Mouse (Mus musculus): ENCODE measurements around the gene Vmn1r227. TPM values are rescaled to one million over a fixed set of nuclear protein-coding genes. Genes with fewer than 3 reads are reported as not detected.

Gene Vmn1r227
- polyA plus RNA-seq (2016; fragmentation: Nextera tagmentation; extraction: Ambion mirVana): not detected in 2 replicates

DNA sequence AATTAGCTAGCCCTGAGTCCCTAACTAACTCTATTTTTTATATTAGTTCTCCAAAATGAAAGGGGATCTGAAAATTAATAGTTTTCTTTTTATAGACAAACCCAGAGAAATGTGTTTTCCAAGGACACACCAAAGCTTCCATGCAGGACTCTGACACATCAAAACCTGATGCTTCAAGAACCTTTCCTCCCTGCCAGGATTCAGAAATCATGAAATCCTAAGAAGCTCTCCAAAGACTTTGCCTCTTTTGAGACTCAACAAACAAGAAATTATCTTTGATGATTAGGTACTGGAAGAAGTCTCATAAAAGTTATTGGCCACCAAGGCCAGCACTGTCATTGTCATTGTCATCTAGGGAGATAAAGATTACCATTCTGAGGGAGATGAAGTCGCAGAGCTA is at the start of gene Vmn1r227:
Gene Vmn1r227 (plus strand): TSS at position 301 of the 400 bp plus-strand sequence.
- Histone ChIP-seq H3K9ac (no peak within 1 kb of the TSS), H3K36me3 (no peaks in the 10 kb centered on the region), H3K27me3 (no peaks in the 10 kb centered on the region), H3K9me3 (no peaks in the 10 kb centered on the region), H3K4me2 (replicated peaks) (no peak within 1 kb of the TSS), H3K4me1 (no peaks in the 10 kb centered on the region), H3K27ac (no peak within 1 kb of the TSS), H3K4me3 (no peak within 1 kb of the TSS)
- ATAC-seq (ENCODE audit: insufficient number of reproducible peaks, insufficient read depth, low FRiP score, low TSS enrichment): no peak
- WGBS: 40% methylated on average over 1 of the region's 1 CpGs

DNA sequence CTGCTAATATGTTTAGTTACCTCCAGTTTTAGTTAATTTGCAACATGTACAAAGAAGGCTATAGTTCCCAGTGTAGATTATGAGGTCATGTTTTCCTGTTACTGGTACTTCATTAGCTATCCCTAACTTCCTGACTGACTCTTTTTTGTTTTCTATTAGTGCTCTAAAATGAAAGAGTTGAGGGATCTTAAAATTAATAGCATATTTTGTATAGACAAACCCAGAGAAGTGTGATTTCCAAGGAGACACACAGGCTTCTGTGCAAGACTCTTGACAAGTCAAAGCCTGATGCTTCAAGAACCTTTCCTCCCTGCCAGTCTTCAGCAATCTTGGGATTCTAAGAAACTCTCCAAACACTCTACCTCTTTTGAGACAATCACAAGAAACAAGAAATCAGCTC is 47.1 kb upstream of the Vmn1r227 start, which contains the start of gene Vmn1r226:
Gene Vmn1r226 (plus strand): TSS at position 301 of the 400 bp plus-strand sequence.
- Histone ChIP-seq H3K9ac (no peak within 1 kb of the TSS), H3K4me3 (no peak within 1 kb of the TSS)

DNA sequence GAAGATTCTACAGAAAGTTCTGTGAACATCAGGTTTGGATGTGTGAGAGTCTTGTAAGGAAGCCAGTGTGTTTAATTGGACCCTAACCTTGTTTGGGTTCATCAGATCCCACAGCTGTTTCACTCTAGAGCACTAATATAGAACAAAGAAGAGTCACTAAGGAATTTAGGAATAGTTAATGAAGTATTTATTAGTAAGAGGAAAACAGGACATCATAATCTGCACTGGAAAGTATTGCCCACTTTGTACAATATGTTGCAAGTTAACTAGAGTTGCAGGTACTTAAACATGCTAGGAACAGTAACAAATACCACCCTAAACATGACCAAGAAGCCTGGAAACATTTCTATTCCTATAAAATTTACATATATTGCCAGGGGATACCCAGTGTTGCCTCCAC is 56.4 kb downstream of the Vmn1r227 start, which contains the start of gene Vmn1r228:
Gene Vmn1r228 (minus strand): TSS at position 101 of the 400 bp plus-strand sequence.
- Histone ChIP-seq H3K9ac (no peak within 1 kb of the TSS), H3K9me3 (peaks cover 9% of the 10 kb centered on the region; the same call in 1 of the 2 replicates), H3K4me3 (no peak within 1 kb of the TSS)

More for the DNA sequence above, 47.1 kb upstream of the Vmn1r227 start, which contains the start of gene Vmn1r226:
- Histone ChIP-seq H3K4me2 (replicated peaks) (no peak within 1 kb of the TSS), H3K4me1 (no peaks in the 10 kb centered on the region), H3K36me3 (no peaks in the 10 kb centered on the region), H3K27me3 (no peaks in the 10 kb centered on the region), H3K9me3 (0 out of 2 replicates have a peak, but pooled peaks cover 11% of the 10 kb centered on the region), H3K27ac (no peak within 1 kb of the TSS)
- no peak for ATAC-seq (ENCODE audit: insufficient number of reproducible peaks, insufficient read depth, low FRiP score, low TSS enrichment)

More for the DNA sequence above, 56.4 kb downstream of the Vmn1r227 start, which contains the start of gene Vmn1r228:
- ATAC-seq (ENCODE audit: insufficient number of reproducible peaks, insufficient read depth, low FRiP score, low TSS enrichment): no peak
- Histone ChIP-seq H3K4me1 (no peaks in the 10 kb centered on the region), H3K27me3 (no peaks in the 10 kb centered on the region), H3K4me2 (replicated peaks) (no peak within 1 kb of the TSS), H3K36me3 (no peaks in the 10 kb centered on the region), H3K27ac (no peak within 1 kb of the TSS)

Other genes starting within 250 kb of the Vmn1r227 start
- not detected in 2 replicates for gene Vmn2r108, start 248.5 kb upstream of the Vmn1r227 start, polyA plus RNA-seq (2016; fragmentation: Nextera tagmentation; extraction: Ambion mirVana)
- gene Vmn1r225, start 231.7 kb upstream of the Vmn1r227 start, polyA plus RNA-seq (2016; fragmentation: Nextera tagmentation; extraction: Ambion mirVana): not detected in 2 replicates
- not detected in 2 replicates for gene Vmn2r109, start 165.1 kb upstream of the Vmn1r227 start, polyA plus RNA-seq (2016; fragmentation: Nextera tagmentation; extraction: Ambion mirVana)
- gene Vmn2r110, start 133.4 kb upstream of the Vmn1r227 start, polyA plus RNA-seq (2016; fragmentation: Nextera tagmentation; extraction: Ambion mirVana): 0.04 and 0.05 TPM in 2 replicates
- not detected in 2 replicates for gene Fpr-rs3, start 105.0 kb upstream of the Vmn1r227 start, polyA plus RNA-seq (2016; fragmentation: Nextera tagmentation; extraction: Ambion mirVana)
- not detected in 2 replicates for gene Vmn1r226, start 47.0 kb upstream of the Vmn1r227 start, polyA plus RNA-seq (2016; fragmentation: Nextera tagmentation; extraction: Ambion mirVana)
- gene Vmn1r228, start 56.3 kb downstream of the Vmn1r227 start, polyA plus RNA-seq (2016; fragmentation: Nextera tagmentation; extraction: Ambion mirVana): not detected in 2 replicates
- not detected in 2 replicates for gene Vmn1r229, start 81.7 kb downstream of the Vmn1r227 start, polyA plus RNA-seq (2016; fragmentation: Nextera tagmentation; extraction: Ambion mirVana)
- not detected in 2 replicates for gene Vmn1r230, start 110.6 kb downstream of the Vmn1r227 start, polyA plus RNA-seq (2016; fragmentation: Nextera tagmentation; extraction: Ambion mirVana)
- gene Vmn1r231, start 175.2 kb downstream of the Vmn1r227 start, polyA plus RNA-seq (2016; fragmentation: Nextera tagmentation; extraction: Ambion mirVana): not detected in 2 replicates
- gene Vmn1r232, start 189.9 kb downstream of the Vmn1r227 start, polyA plus RNA-seq (2016; fragmentation: Nextera tagmentation; extraction: Ambion mirVana): not detected in 2 replicates
- 402 and 407 TPM in 2 replicates for gene Ppp2r1a, start 215.5 kb downstream of the Vmn1r227 start, polyA plus RNA-seq (2016; fragmentation: Nextera tagmentation; extraction: Ambion mirVana)